Mouse (Mus musculus): ENCODE measurements around the gene Tbxas1.

Gene Tbxas1

DNA sequence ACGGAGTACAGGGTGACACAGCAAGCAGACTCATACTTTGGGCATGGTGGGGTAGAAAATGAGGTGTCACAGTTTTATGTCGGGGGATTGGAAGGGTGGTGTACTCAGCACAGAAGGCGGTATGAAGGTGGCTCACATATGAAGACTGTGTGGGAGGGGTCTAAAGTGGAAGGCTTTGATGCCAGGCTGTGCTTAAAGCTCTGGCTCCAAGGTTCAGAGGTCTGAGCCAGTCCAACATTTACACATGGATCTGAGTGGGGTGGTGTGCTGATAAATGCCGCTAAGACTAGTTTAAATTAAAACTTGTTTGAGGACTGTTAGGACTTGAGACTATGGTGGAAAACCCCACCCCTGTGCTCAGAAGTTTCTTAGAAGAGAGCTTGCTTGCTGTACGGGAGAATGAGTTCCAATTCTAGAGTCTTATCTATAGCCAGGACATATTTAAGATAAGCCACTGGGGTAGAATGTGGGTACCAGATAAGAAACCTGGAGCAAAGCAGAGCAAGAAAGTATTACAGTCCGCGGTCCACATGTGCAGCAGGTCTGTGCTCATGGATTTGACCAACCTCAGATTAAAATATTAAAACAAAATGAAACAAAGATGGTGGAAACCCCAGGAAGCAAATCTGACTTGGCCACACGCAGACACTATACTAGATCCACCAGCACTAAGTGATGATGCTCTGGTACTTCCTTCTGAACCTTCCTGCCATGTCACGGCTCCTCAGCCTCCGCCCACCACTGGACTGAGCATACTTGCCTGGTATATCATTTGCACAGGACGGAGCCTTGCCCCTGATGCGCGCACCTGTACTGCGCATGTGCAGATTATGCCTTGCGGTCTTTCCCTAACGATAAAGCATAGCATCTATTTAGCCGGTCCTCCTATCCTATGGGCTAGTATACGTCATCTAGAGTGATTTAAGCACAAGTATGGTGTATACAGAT, 48.9 kb downstream of the Tbxas1 start:
- DNase-seq = no peak

DNA sequence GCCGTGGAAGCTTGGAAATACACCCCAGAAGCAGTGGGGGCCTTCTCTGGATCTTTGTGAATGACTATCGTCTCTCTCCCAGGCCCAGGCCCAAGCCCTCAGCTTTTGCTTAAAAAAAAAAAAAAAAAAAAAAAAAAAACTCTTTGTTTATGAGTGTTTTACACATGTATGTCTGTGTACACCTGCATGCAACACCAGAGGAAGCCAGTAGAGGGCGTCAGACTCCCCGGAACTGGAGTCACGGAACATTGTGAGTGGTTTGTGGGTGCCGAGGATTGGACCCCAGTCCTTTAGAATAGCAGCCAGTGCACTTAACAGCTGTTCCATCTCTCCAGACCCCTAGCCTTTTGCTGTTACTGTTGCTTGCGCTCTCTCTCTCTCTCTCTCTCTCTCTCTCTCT, 50.5 kb downstream of the Tbxas1 start:
- DNase-seq = no peak

DNA sequence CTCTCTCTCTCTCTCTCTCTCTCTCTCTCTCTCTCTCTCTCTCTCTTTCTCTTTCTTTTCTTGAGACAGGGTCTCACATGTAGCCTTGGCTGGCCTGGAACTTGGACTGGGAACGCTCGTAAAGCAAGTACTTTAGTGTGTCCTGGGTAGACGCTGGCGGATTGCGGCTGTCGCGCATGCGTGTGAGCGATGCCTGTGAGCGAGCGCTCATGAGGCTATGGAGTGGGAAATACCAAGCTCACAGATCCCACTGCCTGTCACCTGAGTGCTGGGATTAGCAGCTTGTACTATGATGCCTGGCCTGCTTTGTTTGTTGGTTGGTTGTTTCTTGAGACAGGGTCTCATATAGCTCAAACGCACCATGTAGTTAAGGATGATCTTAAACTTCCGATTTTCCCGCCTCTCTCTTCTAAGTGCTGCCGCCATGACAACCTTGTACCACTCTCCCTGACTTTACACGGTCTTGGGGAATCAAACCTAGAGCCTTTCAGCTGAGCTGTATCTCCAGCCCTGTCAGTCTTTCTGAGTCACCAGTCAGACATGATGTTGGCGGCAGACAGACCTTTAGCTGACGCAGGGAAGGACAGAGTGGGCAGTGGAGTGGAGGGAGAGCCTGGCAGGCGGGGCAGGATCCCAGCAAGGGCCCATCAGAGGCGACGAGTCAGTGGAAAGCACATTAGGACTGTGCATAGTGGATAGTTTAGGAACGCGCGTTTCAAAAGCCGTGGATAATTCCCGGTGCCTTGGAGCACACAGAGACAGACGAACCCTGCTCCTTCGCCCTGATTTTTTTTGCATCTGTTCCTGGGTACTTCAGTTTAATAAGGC, 51.1 kb downstream of the Tbxas1 start:
- DNase-seq = no peak

DNA sequence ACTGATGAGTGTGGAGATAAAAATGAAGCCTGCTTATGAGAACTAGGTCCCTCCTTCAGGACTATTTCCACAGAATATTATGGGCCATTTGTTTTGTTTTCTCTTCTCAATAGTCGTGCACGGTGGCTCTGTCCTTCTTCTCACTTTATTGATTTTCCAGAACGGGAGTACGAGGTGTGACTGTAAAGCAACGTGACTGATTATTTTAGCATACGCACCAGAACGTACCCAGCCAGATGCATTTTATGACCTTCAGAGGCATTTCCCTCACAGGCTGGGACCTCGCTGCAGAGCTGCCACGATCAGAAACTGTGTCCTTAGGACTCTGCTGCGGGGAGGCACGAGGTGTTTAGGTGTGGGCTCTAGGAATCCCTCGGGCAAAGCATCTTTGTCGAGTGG, 51.8 kb downstream of the Tbxas1 start:
- DNase-seq = no peak

DNA sequence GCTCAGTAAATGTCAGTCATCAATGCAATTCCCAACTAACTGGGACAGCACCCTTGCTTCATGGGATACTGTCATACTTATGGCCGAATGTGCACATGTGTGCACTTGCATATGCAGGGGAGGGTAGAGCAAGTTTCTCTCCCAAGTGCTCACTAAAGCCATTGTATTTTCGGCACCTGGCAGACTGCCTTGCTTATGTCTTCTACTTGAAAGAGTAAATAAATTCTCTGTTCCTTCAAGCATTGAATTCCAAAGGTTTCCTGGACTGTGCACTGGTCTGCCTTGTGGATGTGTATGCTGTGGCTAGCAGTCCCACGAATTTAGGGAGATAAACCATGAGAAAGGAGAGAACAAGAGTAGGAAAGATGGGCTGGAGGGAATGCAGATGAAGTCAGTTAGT, 53.3 kb downstream of the Tbxas1 start:
- DNase-seq = peak; percentile 39 to 52

DNA sequence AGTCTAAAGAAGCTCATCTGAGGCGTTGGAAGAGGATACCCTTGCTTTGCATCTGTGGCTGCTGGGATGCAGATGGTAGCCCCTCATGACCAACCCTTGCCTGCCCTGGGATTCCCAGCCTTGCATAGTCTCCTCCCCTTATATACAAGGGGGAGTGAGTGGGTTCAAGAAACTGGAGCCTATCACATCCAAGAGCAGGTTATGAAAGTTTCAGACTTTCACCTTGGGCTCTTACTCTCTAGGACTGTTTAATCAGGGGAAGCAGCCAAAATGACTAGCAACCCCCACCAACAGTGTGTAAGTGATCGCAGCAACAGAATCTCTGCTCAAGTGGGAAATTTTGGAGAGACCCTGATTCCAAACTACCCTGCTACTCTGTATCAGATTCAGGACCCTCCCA, 60.8 kb downstream of the Tbxas1 start:
- no peak for DNase-seq

DNA sequence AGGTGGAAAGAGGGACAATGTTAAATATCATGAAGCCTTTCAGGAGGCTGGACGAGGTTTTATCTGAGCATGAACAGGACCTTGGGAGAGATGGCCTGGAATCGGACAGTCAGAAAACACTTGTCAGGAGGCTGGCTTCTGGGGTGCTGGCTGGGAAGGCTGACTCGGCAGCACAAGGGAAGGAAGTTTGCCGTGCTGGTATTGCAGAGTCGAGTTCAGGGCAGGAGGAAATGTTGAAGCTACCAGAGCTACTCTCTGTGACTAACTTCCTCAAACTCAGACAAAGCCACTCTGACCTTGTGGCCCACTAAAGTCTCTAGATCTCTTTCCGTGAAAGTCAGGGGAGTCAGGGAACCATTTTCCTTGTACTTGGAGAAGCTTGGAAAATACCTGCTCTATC, 63.2 kb downstream of the Tbxas1 start:
- peak; percentile 38 to 40 for DNase-seq

DNA sequence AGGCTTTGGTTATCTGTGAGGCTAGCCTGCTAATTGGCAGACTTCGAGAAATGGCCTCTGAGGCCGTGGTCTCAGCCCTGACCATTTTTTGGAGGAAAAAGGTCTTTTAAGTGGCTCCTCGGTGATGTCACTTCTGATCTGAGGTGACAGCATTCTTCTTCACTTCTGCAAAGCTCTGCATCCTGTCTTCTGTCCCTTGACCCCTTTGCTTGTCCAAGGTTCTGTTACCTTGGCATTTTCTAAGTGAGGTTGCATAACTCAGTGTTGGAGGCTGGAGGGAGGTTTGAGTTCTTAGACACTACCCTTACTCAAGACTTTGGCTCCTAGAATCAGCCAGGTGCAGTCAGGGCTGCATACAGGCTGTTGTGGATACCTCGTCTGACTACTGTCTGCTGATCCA, 63.9 kb downstream of the Tbxas1 start:
- no peak for DNase-seq

DNA sequence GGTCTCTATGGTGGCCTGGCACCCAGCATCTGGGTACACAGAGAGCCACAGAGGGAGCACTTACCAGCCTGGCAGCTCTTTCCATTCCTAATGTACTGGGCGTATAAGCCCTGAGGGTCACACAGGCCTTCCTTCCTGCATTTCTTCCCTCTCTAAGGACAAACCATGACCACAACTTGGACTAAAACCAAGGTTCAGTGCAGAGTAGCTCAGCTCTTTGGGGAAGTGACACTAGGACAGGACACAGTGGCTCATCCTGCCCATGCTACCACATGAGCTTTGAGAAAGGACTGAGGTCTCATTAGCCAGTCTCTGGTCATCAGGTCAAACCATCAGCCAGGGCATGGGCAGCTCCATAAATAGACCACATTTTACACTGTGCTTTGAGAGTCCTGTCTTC, 65.8 kb downstream of the Tbxas1 start:
- peak; percentile 42 to 51 for DNase-seq

DNA sequence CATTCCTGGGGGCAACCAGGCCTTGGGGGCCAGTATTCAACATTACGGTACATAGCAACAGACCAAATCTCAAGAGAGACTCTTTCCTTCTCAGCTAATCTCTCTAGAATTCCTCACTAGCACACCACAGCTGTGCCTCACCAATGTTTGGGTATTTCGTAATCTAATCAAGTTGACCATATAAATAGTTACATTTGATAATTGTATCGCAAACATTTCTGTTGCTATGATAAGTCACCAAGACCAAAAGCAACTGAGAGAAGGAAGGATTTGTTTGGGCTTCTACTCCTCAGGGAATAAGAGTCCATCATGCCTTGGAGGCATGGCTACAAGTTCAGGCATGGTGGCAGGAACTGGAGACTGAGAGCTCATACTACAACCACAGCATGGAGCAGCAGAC, 67.6 kb downstream of the Tbxas1 start:
- DNase-seq = no peak

DNA sequence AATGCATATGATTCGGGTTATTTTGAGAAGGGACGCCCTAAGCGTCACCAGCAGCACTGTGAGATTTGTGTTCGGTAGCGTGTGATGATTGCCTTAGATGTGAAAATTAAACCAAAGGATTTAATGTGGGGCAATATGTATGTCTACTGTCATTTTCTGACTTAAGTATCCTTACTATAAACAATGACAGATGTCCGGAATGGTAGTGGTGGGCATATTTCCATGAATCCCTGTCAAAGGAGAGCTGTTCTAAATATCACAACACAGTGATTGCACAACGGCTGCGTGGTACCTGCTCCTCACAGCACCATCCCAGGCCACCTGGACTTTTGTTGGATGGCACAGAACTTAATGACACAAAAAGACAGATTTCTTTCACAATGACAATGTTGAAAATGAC, 69.2 kb downstream of the Tbxas1 start:
- no peak for DNase-seq

DNA sequence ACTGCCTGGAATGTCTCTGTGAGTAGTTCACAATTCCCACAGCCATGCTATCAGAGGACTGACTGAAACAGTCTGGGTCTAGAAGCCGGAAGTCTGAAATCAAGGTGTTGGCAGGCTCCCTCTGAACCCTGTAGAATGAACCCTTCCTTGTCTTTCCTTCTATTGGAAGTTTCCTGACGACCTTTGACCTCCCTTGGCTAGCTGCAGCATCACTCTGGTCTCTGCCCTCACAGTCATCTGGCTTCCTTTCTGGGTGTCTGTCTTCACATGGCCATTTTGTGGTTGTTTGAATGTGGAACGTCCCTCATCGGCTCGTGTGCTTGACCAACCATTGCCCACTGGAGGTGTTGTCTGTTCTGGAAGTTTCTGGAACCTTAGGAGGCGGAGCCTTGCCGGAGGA, 69.6 kb downstream of the Tbxas1 start:
- DNase-seq = no peak

DNA sequence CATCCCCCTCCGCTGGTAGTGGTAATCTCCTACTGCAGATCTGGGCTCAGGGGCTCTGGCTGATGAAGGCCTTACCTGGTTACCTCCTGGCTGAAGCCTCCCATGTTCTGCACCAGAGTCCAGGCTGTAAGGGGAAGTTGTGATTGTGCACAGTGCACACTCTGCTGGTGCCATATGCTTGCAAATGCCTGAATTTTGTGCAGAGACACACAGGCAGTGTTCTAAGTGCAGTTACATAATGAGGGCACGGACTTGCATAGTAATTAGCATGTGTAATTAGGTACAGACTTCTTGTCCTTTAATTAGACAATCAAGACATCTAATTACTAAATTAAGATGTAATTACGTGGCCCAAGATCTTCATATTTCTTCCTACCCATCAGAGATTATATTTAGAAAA, 70.5 kb downstream of the Tbxas1 start:
- DNase-seq = no peak

DNA sequence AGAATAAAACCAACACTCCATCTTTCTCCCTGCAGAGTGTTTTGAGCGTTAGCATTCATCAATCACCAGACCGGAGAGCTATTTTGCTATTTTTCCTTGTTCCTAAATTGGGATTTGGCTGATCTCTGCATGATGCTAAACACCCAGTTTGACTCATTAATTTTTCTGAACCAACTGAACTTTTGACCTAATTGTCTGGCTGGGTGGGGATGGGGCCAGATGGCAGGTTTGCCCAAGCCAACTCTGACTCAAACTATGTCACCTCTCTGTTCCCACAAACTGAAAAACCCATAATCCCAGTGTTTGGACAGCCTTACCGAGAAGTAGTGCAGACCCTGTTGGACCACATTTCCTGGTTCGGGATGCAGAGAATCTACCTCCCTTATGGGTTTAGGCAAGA, 72.1 kb downstream of the Tbxas1 start:
- DNase-seq = no peak

DNA sequence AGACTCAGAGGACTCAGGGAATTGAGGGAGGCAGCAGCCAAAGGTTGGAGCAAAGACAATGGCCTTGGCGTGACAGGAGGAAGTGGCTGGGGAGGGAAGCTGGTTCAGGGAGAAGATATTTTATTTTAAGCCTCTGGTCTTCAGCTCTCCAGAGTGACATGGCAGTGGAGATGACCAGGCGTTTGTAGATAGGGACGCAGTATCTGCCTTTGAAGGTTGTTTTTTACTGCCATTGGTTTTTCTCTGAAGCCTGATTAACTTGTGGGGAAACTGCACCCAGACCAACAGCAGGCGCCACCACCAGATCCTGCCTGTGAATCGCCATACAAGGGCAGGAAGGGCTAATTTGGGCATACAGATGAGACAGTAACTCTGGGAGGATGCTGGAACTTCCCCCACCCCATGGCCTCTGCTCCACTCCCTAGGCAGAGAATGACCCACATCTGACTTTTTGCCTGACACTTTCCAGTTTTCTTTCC, 74.5 kb downstream of the Tbxas1 start:
- DNase-seq = peak; percentile 31 to 49

DNA sequence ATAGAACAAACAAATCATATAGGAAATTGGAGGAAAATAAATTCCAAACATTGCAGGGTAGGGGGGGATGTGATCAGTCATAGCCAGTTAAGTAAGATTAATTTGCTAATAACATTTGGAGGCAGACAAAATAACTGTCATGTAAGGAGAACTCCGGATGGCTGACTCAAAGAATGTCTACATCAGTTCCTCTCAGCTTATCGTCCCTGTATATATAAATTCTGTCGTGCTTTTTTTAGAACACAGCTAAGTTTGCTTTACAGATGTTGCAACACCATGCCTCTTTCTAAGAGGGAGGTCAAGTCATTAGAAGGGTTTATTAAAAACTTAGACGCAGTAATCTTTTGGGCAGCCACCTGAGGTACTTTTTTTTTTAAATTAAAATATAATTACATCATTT, 75.1 kb downstream of the Tbxas1 start:
- no peak for DNase-seq

DNA sequence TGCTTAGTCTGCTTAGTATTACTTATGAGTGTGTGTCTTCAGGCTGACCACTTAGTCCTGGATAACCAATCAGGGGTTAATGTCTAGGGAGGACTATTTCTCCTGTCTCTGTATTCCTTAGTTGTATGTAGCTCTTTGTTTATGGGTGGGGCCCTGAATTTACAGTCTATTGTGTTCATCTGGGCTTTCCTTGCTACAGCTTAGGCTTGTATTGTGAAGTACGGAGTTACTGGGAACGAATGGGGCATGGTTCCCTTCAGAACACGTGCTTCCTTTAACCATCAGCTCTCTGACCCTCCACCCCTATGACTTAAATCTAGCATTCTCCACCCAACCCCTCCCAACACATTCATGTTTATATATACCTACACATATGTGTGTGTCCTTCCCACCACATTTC, 75.6 kb downstream of the Tbxas1 start:
- no peak for DNase-seq

DNA sequence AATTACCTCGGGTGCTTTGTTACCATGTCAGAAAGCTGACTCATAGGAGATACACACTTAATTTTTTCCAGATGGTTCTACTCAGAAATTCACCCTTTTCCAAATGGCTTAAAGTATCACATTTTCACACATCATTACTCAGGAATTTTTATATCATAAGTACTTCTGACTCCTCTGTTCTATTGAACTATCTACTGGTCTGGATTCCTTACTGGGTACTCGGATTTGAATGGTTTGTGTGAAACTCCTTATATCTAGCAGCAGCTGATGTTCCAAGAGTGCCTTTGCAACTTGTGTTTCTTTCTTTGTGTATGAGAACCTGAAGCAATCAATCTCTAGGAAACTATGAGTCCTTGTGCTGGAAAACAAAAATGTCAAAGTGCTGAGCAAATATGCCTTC, 81.4 kb downstream of the Tbxas1 start:
- DNase-seq = no peak

DNA sequence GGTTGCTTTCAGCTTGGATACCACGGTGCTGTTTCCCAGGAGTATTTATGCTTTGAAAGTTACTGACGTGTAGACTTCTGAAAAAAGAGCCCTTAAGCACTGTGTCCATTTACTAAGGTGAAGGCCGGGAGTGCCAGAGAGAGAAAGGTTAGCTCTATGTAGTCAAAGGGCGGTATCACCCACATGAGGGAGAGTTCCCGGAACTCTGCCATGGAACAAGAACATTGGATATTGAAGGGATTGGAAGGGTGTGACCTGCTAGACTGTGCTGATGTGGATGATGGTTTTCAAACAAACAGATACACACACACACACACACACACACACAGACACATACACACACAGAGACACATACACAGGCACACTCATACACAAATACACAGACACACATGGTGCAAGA, 82.0 kb downstream of the Tbxas1 start:
- no peak for DNase-seq

DNA sequence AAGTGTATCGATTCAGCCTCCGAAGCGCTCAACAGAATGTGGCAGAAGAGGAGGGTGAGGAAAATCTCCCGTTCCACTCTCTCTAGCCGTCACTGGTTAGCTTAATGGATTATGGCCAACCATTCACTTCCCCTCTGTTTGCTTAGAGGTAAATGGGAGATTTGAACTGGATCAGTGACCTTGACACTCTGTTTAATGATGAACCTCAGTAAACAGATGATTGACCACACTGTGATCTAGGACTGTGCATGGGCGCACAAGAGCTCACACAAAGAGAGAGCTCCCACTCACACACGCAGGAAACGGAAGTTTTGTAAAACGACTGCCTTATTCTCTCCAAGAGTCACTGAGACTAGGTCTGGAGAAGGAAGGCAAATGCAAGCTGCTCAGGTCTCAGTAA, 84.3 kb downstream of the Tbxas1 start:
- no peak for DNase-seq

DNA sequence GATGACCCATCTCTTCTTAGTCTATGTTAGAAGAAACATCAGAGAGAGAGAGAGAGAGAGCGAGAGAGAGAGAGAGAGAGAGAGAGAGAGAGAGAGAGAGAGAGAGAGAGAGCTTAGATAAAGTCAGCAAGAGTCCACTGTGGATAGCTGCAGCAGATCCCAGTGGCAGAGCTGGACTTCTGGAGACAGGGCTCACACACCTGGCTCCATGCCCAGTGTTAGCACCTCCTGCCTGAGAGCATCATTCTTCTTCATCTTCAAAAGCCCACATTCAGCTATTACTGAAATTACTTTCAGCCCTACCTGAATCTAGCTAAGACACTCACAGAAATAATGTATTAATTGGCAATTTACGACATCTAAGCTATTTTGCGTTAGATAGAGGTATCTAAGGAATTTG, 85.2 kb downstream of the Tbxas1 start:
- no peak for DNase-seq

DNA sequence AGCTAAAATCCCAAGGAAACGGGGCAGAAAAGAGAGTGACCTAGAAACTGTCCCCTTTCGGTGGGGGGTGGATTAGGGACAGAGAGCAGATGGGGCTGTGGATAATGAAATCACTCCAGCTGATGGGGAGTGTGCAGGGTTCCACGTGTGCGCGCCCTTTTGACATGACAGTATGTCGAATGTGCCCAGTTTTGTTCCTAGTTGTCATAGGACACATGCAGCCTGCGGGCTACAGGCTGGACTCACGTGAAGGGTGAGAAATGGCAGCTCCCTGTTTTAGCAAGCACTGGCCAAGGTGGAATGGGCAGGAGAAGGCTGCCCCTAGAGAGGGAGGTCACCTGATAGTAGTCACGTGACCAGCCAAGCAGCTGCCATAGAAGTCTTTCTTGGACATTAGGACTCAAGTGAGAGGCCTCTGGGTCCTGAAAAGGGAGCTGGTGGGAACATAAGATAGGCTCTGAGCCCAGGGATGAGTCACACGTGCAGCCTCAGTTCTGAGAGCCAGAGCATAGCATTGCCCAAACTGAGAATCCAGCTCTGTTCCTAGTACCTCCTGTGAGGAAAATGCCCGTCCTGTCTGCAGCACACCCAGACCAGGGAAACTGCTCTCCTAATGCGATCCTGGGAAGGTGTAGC, 85.7 kb downstream of the Tbxas1 start:
- DNase-seq = peak in 1 of 2 experiments; percentile 28

DNA sequence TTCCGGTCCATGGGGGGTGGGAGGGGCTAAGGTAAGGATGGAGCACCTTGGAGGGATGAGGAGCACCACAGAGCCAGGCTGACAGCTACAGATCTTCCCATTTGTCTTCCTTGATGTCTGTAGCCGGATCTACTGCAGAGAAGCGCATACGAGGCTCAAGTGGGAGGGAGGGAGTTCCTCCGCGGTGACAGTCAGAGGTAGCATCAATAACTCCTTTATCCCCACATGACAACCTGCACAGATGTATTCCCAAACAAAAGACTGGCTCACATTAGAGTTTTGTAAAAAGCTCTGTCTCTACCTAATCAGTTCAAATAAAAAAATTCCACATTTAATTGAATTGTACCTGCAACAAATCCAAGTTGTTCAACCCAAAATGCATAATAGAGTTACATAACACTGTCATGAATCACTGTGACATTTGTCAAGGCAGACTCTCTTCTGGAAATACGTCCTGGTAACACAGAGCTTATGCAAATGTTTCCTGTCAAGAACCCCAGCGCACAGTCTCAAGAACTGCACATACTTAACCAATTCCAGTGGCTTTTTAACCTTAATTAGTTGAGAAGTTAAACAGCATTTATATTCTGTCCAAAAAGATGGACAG, 86.3 kb downstream of the Tbxas1 start:
- no peak for DNase-seq
